Mouse (Mus musculus): ENCODE measurements around the gene Slc12a8. TPM values are rescaled to one million over a fixed set of nuclear protein-coding genes. Genes with fewer than 3 reads are reported as not detected.

Gene Slc12a8
- polyA plus RNA-seq, 1 experiment from 2014 or later = 1.0 TPM

DNA sequence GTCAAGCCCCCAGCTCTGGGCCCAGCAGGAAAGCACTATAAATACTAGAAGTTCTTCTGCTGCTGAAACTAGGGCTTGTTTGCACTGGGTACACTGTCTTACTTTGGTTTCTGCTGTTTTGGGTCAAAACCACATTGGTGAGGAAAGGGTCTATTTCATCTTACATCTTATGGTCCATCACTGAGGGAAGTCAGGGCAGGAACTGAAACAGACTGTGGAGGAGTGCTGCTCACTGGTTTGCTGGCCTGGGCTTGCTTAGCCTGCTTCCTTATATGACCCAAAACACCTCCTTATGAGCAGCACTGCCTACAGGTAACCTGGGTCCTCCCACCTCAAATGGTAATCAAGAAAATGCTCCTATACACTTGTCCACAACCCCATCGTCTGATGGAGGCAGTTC is 176.4 kb downstream of the Slc12a8 start:
- H3K36me3 ChIP-seq = 0 out of 2 replicates have a peak, but pooled peaks cover 8% of the 10 kb centered on the region
- ATAC-seq (replicated peaks; ENCODE audit: insufficient number of reproducible peaks, insufficient read depth, low FRiP score, low read depth) = no peak
- H3K27me3 ChIP-seq = no peaks in the 10 kb centered on the region
- no peak overlapping the region for H3K9ac ChIP-seq
- WGBS = 90% methylated on average over 1 of the region's 1 CpGs
- no peak overlapping the region for H3K27ac ChIP-seq
- no peak overlapping the region for H3K4me2 ChIP-seq
- H3K9me3 ChIP-seq (replicated peaks) = no peaks in the 10 kb centered on the region
- H3K4me3 ChIP-seq = no peak overlapping the region
- H3K4me1 ChIP-seq (replicated peaks) = peaks cover 80% of the 10 kb centered on the region

- Histone ChIP-seq H3K9me3 (replicated peaks) (no peaks in the 10 kb centered on the region), H3K9ac (no peak overlapping the region), H3K4me3 (no peak overlapping the region), H3K4me2 (no peak overlapping the region), H3K27me3 (no peaks in the 10 kb centered on the region), H3K36me3 (0 out of 2 replicates have a peak, but pooled peaks cover 8% of the 10 kb centered on the region), H3K4me1 (replicated peaks) (peaks cover 78% of the 10 kb centered on the region), H3K27ac (peak overlapping the region; percentile 79)
- ATAC-seq (replicated peaks; ENCODE audit: insufficient number of reproducible peaks, insufficient read depth, low FRiP score, low read depth) = peak; percentile 65
- 58% methylated on average over 13 of the region's 13 CpGs for WGBS
Observed at GRCm38 (mm10) chr16:33696811-33697575, 179.9 kb downstream of the Slc12a8 start.

DNA sequence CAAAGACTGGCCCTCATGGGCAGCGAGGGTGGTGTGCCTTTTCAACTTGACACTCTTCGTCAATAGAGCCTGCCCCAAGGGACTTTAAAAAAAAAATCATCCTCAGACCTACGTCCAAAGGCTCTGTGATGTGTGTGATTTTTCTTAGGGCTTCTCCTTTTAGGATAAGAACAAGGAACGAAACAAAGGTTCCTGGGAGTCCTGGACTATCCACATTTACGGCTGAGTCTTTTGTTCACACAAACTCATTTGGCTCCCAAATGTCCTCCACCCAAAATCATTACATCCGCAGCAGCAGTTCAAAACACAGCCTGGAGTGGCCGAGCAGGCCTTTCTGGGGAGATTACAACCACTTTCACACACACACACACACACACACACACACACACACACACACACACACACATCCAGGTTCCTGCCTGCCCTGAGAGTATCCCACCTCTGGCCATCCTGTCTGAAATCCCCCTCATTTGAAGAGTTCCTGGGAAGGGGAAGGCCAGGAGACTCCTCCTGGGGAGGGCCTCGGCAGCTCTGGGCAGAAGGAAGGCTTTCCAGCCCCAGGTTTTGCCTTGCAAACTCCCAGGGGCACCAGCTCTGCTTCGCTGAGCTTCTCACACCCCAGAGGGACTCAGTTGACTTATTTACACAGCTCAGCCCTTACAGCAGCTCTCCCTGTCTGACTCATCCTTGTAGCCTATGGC is 180.6 kb downstream of the Slc12a8 start:
- peak overlapping the region; percentile 79 for H3K27ac ChIP-seq
- ATAC-seq (replicated peaks; ENCODE audit: insufficient number of reproducible peaks, insufficient read depth, low FRiP score, low read depth) = no peak
- no peaks in the 10 kb centered on the region for H3K27me3 ChIP-seq
- H3K9me3 ChIP-seq (replicated peaks) = no peaks in the 10 kb centered on the region
- H3K9ac ChIP-seq = 0 out of 2 replicates have a peak overlapping the region, but pooled peaks have one; percentile 7
- H3K36me3 ChIP-seq = 0 out of 2 replicates have a peak, but pooled peaks cover 8% of the 10 kb centered on the region
- H3K4me2 ChIP-seq = peak overlapping the region; percentile 14; the same call in 1 of the 2 replicates
- WGBS = 48% methylated on average over 9 of the region's 9 CpGs
- H3K4me3 ChIP-seq = no peak overlapping the region
- peaks cover 72% of the 10 kb centered on the region for H3K4me1 ChIP-seq (replicated peaks)

DNA sequence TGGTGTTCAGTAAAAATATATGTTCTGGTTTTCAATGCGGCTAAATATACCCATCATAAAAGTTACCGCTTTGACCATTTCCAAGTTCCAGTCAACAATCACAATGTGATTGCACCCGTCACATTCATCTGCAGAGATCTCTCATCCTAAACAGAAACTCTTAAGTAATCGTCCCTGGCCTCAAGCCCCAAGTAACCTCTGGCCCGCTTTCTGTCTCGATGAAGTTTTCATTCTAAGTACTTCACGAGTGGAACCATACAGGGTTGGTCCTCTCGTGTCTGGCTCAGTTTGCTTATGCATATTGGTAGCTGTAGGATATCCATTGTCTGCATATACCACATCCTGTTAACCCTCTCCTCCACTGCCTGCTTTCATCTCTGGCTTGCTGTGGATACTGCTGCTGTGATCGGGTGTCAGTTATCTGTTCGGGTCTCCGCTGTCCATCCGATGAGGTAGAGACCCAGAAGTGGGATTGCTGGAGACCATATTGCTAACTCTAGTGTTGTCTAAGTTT is 181.2 kb downstream of the Slc12a8 start:
- no peak for ATAC-seq (replicated peaks; ENCODE audit: insufficient number of reproducible peaks, insufficient read depth, low FRiP score, low read depth)

GRCm38 (mm10) chr16:33700584-33700983 is 183.5 kb downstream of the Slc12a8 start:
- no peaks in the 10 kb centered on the region for H3K9me3 ChIP-seq (replicated peaks)
- H3K36me3 ChIP-seq = no peaks in the 10 kb centered on the region
- H3K4me1 ChIP-seq (replicated peaks) = peaks cover 77% of the 10 kb centered on the region
- H3K9ac ChIP-seq = no peak overlapping the region
- no peak overlapping the region for H3K27ac ChIP-seq
- 68% methylated on average over 5 of the region's 5 CpGs for WGBS
- no peaks in the 10 kb centered on the region for H3K27me3 ChIP-seq
- no peak overlapping the region for H3K4me2 ChIP-seq
- no peak for ATAC-seq (replicated peaks; ENCODE audit: insufficient number of reproducible peaks, insufficient read depth, low FRiP score, low read depth)
- no peak overlapping the region for H3K4me3 ChIP-seq

More for the DNA sequence above, 181.2 kb downstream of the Slc12a8 start:
- 55% methylated on average over 12 of the region's 12 CpGs for WGBS
- H3K27me3 ChIP-seq = no peaks in the 10 kb centered on the region
- 0 out of 2 replicates have a peak, but pooled peaks cover 4% of the 10 kb centered on the region for H3K36me3 ChIP-seq
- peak overlapping the region; percentile 79 for H3K27ac ChIP-seq
- H3K9ac ChIP-seq = 0 out of 2 replicates have a peak overlapping the region, but pooled peaks have one; percentile 7
- no peak overlapping the region for H3K4me3 ChIP-seq
- H3K4me2 ChIP-seq = peak overlapping the region; percentile 14; the same call in 1 of the 2 replicates
- H3K4me1 ChIP-seq (replicated peaks) = peaks cover 69% of the 10 kb centered on the region
- no peaks in the 10 kb centered on the region for H3K9me3 ChIP-seq (replicated peaks)

GRCm38 (mm10) chr16:33701872-33702271 is 184.7 kb downstream of the Slc12a8 start:
- H3K4me1 ChIP-seq (replicated peaks) = peaks cover 73% of the 10 kb centered on the region
- no peak overlapping the region for H3K4me3 ChIP-seq
- 82% methylated on average over 4 of the region's 4 CpGs for WGBS
- H3K27me3 ChIP-seq = no peaks in the 10 kb centered on the region
- H3K27ac ChIP-seq = no peak overlapping the region
- H3K4me2 ChIP-seq = no peak overlapping the region
- H3K9ac ChIP-seq = no peak overlapping the region
- no peak for ATAC-seq (replicated peaks; ENCODE audit: insufficient number of reproducible peaks, insufficient read depth, low FRiP score, low read depth)
- H3K36me3 ChIP-seq = no peaks in the 10 kb centered on the region
- no peaks in the 10 kb centered on the region for H3K9me3 ChIP-seq (replicated peaks)

- Histone ChIP-seq H3K4me1 (replicated peaks) (peaks cover 56% of the 10 kb centered on the region), H3K4me2 (peak overlapping the region; percentile 26), H3K27ac (peak overlapping the region; percentile 77), H3K9ac (no peak overlapping the region), H3K36me3 (no peaks in the 10 kb centered on the region), H3K9me3 (replicated peaks) (no peaks in the 10 kb centered on the region), H3K4me3 (no peak overlapping the region), H3K27me3 (no peaks in the 10 kb centered on the region)
- 56% methylated on average over 9 of the region's 9 CpGs for WGBS
- no peak for ATAC-seq (replicated peaks; ENCODE audit: insufficient number of reproducible peaks, insufficient read depth, low FRiP score, low read depth)
Observed at GRCm38 (mm10) chr16:33704289-33704688, 187.2 kb downstream of the Slc12a8 start.

DNA sequence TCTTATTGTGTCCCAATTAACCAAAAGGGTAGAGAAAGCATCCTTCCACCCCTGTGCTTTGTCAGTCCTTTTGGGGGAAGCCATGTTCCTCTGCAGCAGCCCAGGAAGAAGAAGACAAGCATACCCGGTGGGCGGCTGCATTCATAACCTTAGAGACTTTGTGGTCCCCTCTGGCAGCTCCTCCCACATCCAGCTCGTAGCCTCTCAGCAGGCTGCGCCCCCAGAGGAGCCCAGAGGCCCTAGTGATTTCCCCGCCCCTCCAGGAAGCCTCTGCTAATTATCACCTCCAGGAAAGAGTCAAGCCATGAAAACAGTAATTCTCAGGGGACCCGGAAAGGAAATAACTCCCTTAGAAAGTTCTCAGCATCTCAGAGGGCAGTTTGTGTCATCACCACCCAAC is 188.1 kb downstream of the Slc12a8 start:
- 15% methylated on average over 6 of the region's 6 CpGs for WGBS
- Histone ChIP-seq H3K27me3 (no peaks in the 10 kb centered on the region), H3K36me3 (0 out of 2 replicates have a peak, but pooled peaks cover 2% of the 10 kb centered on the region), H3K9me3 (replicated peaks) (no peaks in the 10 kb centered on the region), H3K9ac (peak overlapping the region; percentile 22; the same call in 1 of the 2 replicates), H3K27ac (peak overlapping the region; percentile 77), H3K4me1 (replicated peaks) (peaks cover 56% of the 10 kb centered on the region), H3K4me3 (no peak overlapping the region), H3K4me2 (peak overlapping the region; percentile 26)
- ATAC-seq (replicated peaks; ENCODE audit: insufficient number of reproducible peaks, insufficient read depth, low FRiP score, low read depth) = no peak; the same call in 1 of the 2 replicates

DNA sequence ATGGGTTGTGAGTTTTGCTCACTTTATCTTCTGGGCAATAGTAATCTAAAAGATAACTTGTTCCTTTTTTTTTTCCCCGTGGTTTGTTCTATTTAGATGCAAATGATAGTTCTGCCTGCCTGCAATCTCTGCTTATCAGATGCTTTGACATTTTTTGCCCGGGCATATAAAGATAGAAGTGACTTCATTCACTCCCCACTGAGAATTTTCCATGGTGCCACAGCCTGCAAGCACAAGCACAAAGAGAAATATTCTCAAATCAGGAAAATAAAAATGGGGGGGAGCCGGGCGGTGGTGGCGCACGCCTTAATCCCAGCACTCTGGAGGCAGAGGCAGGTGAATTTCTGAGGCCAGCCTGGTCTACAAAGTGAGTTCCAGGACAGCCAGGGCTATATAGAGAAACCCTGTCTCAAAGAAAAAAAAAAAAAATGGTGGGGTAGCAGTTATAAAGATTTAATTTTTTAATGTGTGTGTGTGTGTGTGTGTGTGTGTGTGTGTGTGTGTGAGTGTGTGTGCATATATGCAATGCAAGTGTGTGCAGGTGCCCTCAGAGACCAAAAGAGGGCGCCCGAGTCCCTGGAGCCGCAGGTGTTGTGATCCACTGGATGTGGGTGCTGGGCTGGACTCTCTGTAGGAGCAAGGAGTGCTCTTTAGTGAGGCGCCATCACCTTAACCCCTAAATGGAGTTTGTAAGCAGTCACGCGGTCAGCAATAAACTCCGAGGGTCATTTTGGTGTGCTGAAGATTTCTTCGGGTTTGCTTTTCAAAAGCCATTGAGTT is 189.2 kb downstream of the Slc12a8 start:
- H3K27ac ChIP-seq = no peak overlapping the region
- WGBS = 89% methylated on average over 14 of the region's 14 CpGs
- peaks cover 53% of the 10 kb centered on the region for H3K4me1 ChIP-seq (replicated peaks)
- no peak overlapping the region for H3K4me2 ChIP-seq
- H3K27me3 ChIP-seq = no peaks in the 10 kb centered on the region
- no peak overlapping the region for H3K4me3 ChIP-seq
- H3K36me3 ChIP-seq = 0 out of 2 replicates have a peak, but pooled peaks cover 10% of the 10 kb centered on the region
- no peak overlapping the region for H3K9ac ChIP-seq
- ATAC-seq (replicated peaks; ENCODE audit: insufficient number of reproducible peaks, insufficient read depth, low FRiP score, low read depth) = no peak
- no peaks in the 10 kb centered on the region for H3K9me3 ChIP-seq (replicated peaks)

DNA sequence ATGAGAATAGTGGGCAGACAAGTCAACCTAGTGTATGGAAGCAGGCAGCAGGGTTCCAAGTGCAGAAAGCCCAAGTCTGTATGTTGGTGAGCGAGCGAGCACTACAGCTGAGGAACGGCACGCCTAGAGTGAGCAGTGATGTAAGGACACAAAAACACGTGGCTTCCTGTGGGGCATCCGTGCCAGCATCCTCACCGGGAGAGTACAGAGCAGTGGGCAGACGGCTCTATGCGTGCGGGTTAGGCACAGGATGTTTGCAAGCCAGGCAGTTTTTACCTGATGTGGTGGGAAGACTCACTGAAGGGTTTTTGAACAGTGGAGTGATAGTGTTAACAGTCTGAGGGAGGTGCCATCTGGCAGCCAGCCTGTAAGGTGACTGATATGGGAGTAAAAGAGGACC is 190.9 kb downstream of the Slc12a8 start:
- Histone ChIP-seq H3K4me2 (no peak overlapping the region), H3K4me3 (no peak overlapping the region), H3K36me3 (peaks cover 19% of the 10 kb centered on the region), H3K27ac (no peak overlapping the region), H3K9me3 (replicated peaks) (no peaks in the 10 kb centered on the region), H3K4me1 (replicated peaks) (peaks cover 54% of the 10 kb centered on the region), H3K27me3 (no peaks in the 10 kb centered on the region), H3K9ac (no peak overlapping the region)
- 81% methylated on average over 10 of the region's 10 CpGs for WGBS
- ATAC-seq (replicated peaks; ENCODE audit: insufficient number of reproducible peaks, insufficient read depth, low FRiP score, low read depth) = no peak

All from heart, embryonic 15.5 days (tissue).